Mouse (Mus musculus) adrenal gland (tissue): ENCODE data around the gene Npy.

Source experiments
- intact Hi-C: fragments of 180-260 bp; cut with DNase I; formaldehyde crosslinking; loops from one replicate; pipeline ENCODE4 v1.15.1; 2025

The Npy gene

DNA sequence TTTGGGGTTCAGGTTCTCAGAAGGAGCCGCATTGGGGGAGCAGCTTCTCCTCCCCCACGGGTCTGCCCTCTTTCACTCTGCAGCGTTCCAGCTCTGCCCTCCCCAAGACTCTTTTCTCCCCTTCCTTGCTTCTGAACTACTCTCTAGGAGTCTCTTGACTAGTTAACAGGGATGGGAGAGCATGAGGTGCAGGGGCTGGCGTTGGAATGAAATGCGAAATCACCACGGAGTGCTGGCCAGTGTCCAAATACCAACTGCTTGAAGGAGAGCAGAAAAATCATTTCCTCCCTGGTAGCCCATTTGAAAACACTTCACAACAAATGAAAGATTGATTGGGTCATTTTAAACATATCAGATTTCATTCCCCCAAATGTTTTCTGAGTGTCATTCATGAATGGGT lies 53.3 kb downstream of the Npy start:
- intact Hi-C loops: no loop called here
